Mouse (Mus musculus) liver, postnatal 0 days (tissue): Measurements from ENCODE around the gene Pla2g7. TPM values are rescaled to one million over a fixed set of nuclear protein-coding genes. Genes with fewer than 3 reads are reported as not detected.

Source experiments
- ATAC-seq: fragments of 200-750 bp; cut with Nextera tagmentation; 2 replicates; pipeline ENCODE4 v1.8.0; 2017; ENCODE audit warnings: mild to moderate bottlenecking, moderate library complexity
- DNase-seq: peaks from one replicate; pipeline ENCODE4 v3.0.0-alpha.2; 2016
- H3K27ac ChIP-seq: fragments of 300-500 bp; sonication (generic); 2 replicates; pipeline ENCODE4 v1.5.1; 2014; ENCODE audit warnings: antibody characterized with exemption, moderate library complexity, mild to moderate bottlenecking, low read depth
- H3K27me3 ChIP-seq: fragments of 300-500 bp; sonication (generic); 2 replicates; pipeline ENCODE4 v1.6.1; 2014; ENCODE audit warnings: low read length, control low read depth, mixed read lengths; ENCODE audit not compliant: insufficient read depth
- H3K36me3 ChIP-seq: fragments of 300-500 bp; sonication (generic); replicated peaks from 2 replicates; pipeline ENCODE4 v1.6.1; 2014; ENCODE audit warnings: mild to moderate bottlenecking, control low read depth, low read length, moderate library complexity, mixed read lengths; ENCODE audit not compliant: insufficient read depth
- H3K4me1 ChIP-seq: fragments of 300-500 bp; sonication (generic); 2 replicates; pipeline ENCODE4 v1.6.1; 2014; ENCODE audit warnings: antibody characterized with exemption, mild to moderate bottlenecking, control low read depth; ENCODE audit not compliant: insufficient read depth
- H3K4me2 ChIP-seq: fragments of 300-500 bp; sonication (generic); 2 replicates; pipeline ENCODE4 v1.6.1; 2014; ENCODE audit warnings: low read depth, mild to moderate bottlenecking, low read length, moderate library complexity, mixed read lengths
- H3K4me3 ChIP-seq: fragments of 300-500 bp; sonication (generic); 2 replicates; pipeline ENCODE4 v1.5.1; 2014; ENCODE audit warnings: low read depth, low read length
- H3K9ac ChIP-seq: fragments of 300-500 bp; sonication (generic); replicated peaks from 2 replicates; pipeline ENCODE4 v1.6.1; 2014; ENCODE audit warnings: mild to moderate bottlenecking, moderate library complexity
- H3K9me3 ChIP-seq: fragments of 300-500 bp; sonication (generic); 2 replicates; pipeline ENCODE4 v1.6.1; 2016; ENCODE audit warnings: mild to moderate bottlenecking, control low read depth, low read length, mixed read lengths
- CTCF ChIP-seq: sonication (generic); IDR thresholded peaks from 2 replicates; pipeline ENCODE4 v1.5.1; 2016; ENCODE audit warnings: antibody characterized with exemption, low read depth
- EP300 ChIP-seq: IDR thresholded peaks from 2 replicates; pipeline ENCODE4 v1.6.1; 2016; ENCODE audit warnings: antibody characterized with exemption, low read depth, mild to moderate bottlenecking
- WGBS: fragments of 180-500 bp; shearing (Covaris S2); extraction: QIAGEN DNeasy Blood & Tissue Kit; methylation state at CpG from one replicate; pipeline ENCODE4 v1.1.7; 2014; ENCODE audit not compliant: insufficient replicate concordance; 5-methylcytosine and 5-hydroxymethylcytosine counted together
- polyA plus RNA-seq: library from polyadenylated mRNA; unstranded; fragments of >200 nt; fragmentation: Nextera tagmentation; extraction: Ambion mirVana; gene quantifications from 2 replicates; pipeline ENCODE4 v1.2.1, GENCODE M21; 2015

Pla2g7 gene
- polyA plus RNA-seq, 1 experiment from 2014 or later = 61.4 TPM

- Histone ChIP-seq H3K4me2 (no peak overlapping the region), H3K4me3 (no peak overlapping the region), H3K4me1 (no peaks in the 10 kb centered on the region), H3K9me3 (no peaks in the 10 kb centered on the region), H3K36me3 (no peaks in the 10 kb centered on the region), H3K9ac (no peak overlapping the region), H3K27me3 (no peaks in the 10 kb centered on the region), H3K27ac (no peak overlapping the region)
- 16% methylated on average over 7 of the region's 7 CpGs for WGBS
- TF ChIP-seq CTCF (peak; percentile 79), EP300 (no peak)
- no peak for ATAC-seq
- peak; percentile 74 for DNase-seq
These were observed 43.7 kb downstream of the Pla2g7 start for GRCm38 (mm10) chr17:43611586-43611985.

GRCm38 (mm10) chr17:43612221-43612620 lies 44.3 kb downstream of the Pla2g7 start:
- 50% methylated on average over 3 of the region's 3 CpGs for WGBS
- H3K9me3 ChIP-seq = no peaks in the 10 kb centered on the region
- DNase-seq (no peak), ATAC-seq (no peak)
- no peaks in the 10 kb centered on the region for H3K36me3 ChIP-seq
- H3K4me1 ChIP-seq = no peaks in the 10 kb centered on the region
- no peak overlapping the region for H3K27ac ChIP-seq
- TF ChIP-seq CTCF (no peak), EP300 (no peak)
- H3K4me2 ChIP-seq = no peak overlapping the region
- no peaks in the 10 kb centered on the region for H3K27me3 ChIP-seq
- H3K9ac ChIP-seq = no peak overlapping the region
- no peak overlapping the region for H3K4me3 ChIP-seq

- no peak for DNase-seq
- H3K4me1 ChIP-seq = no peaks in the 10 kb centered on the region
- ATAC-seq = no peak
- 78% methylated on average over 9 of the region's 9 CpGs for WGBS
- H3K9ac ChIP-seq = no peak overlapping the region
- no peaks in the 10 kb centered on the region for H3K27me3 ChIP-seq
- no peaks in the 10 kb centered on the region for H3K36me3 ChIP-seq
- H3K4me3 ChIP-seq = no peak overlapping the region
- H3K27ac ChIP-seq = no peak overlapping the region
- no peaks in the 10 kb centered on the region for H3K9me3 ChIP-seq
- TF ChIP-seq EP300 = no peak
- TF ChIP-seq CTCF = no peak
- no peak overlapping the region for H3K4me2 ChIP-seq
These were observed 51.3 kb downstream of the Pla2g7 start for GRCm38 (mm10) chr17:43619156-43619555.

GRCm38 (mm10) chr17:43622076-43622475 lies 54.2 kb downstream of the Pla2g7 start:
- H3K4me3 ChIP-seq = no peak overlapping the region
- H3K27me3 ChIP-seq = no peaks in the 10 kb centered on the region
- H3K27ac ChIP-seq = no peak overlapping the region
- no peak overlapping the region for H3K9ac ChIP-seq
- H3K4me1 ChIP-seq = no peaks in the 10 kb centered on the region
- no peak overlapping the region for H3K4me2 ChIP-seq
- no peak for DNase-seq
- H3K36me3 ChIP-seq = no peaks in the 10 kb centered on the region
- 79% methylated on average over 10 of the region's 10 CpGs for WGBS
- no peak for ATAC-seq
- no peak for TF ChIP-seq CTCF
- H3K9me3 ChIP-seq = no peaks in the 10 kb centered on the region

GRCm38 (mm10) chr17:43628246-43628645 lies 60.3 kb downstream of the Pla2g7 start:
- no peak for ATAC-seq

GRCm38 (mm10) chr17:43629026-43629495 lies 61.2 kb downstream of the Pla2g7 start:
- DNase-seq = no peak
- peaks cover 37% of the 10 kb centered on the region for H3K27me3 ChIP-seq
- 22% methylated on average over 24 of the region's 24 CpGs for WGBS
- H3K27ac ChIP-seq = no peak overlapping the region
- H3K4me1 ChIP-seq = peaks cover 10% of the 10 kb centered on the region
- ATAC-seq = no peak
- no peaks in the 10 kb centered on the region for H3K9me3 ChIP-seq
- no peaks in the 10 kb centered on the region for H3K36me3 ChIP-seq
- H3K9ac ChIP-seq = no peak overlapping the region
- peak overlapping the region; percentile 26; the same call in 1 of the 2 replicates for H3K4me3 ChIP-seq
- H3K4me2 ChIP-seq = 0 out of 2 replicates have a peak overlapping the region, but pooled peaks have one; percentile 44
- no peak for TF ChIP-seq EP300
- TF ChIP-seq CTCF = no peak

More at GRCm38 (mm10) chr17:43628246-43628645, 60.3 kb downstream of the Pla2g7 start:
- no peak for TF ChIP-seq CTCF
- no peak for TF ChIP-seq EP300
- Histone ChIP-seq H3K4me2 (no peak overlapping the region), H3K4me3 (no peak overlapping the region), H3K9ac (no peak overlapping the region), H3K36me3 (no peaks in the 10 kb centered on the region), H3K27me3 (peaks cover 37% of the 10 kb centered on the region), H3K4me1 (peaks cover 10% of the 10 kb centered on the region), H3K9me3 (no peaks in the 10 kb centered on the region), H3K27ac (no peak overlapping the region)
- no peak for DNase-seq
- WGBS = 79% methylated on average over 10 of the region's 10 CpGs
